Mouse (Mus musculus) liver, embryonic 12.5 days (tissue): ENCODE measurements around the gene Gm20695. TPM values are rescaled to one million over a fixed set of nuclear protein-coding genes. Genes with fewer than 3 reads are reported as not detected.

Experiments used
- ATAC-seq: fragments of 200-750 bp; cut with Nextera tagmentation; 2 replicates; pipeline ENCODE4 v1.8.0; 2017; ENCODE audit warnings: moderate number of reproducible peaks, mild to moderate bottlenecking, moderate library complexity
- H3K27ac ChIP-seq: fragments of 300-500 bp; sonication (generic); 2 replicates; pipeline ENCODE4 v1.5.1; 2016; ENCODE audit warnings: mild to moderate bottlenecking
- H3K27me3 ChIP-seq: fragments of 300-500 bp; sonication (generic); replicated peaks from 2 replicates; pipeline ENCODE4 v1.6.1; 2016; ENCODE audit warnings: mild to moderate bottlenecking, moderate library complexity
- H3K36me3 ChIP-seq: fragments of 300-500 bp; sonication (generic); 2 replicates; pipeline ENCODE4 v1.6.1; 2016; ENCODE audit warnings: mild to moderate bottlenecking, moderate library complexity
- H3K4me1 ChIP-seq: fragments of 300-500 bp; sonication (generic); 2 replicates; pipeline ENCODE4 v1.6.1; 2016
- H3K4me2 ChIP-seq: fragments of 300-500 bp; sonication (generic); 2 replicates; pipeline ENCODE4 v1.6.1; 2016; ENCODE audit warnings: mild to moderate bottlenecking, moderate library complexity
- H3K4me3 ChIP-seq: fragments of 300-500 bp; sonication (generic); 2 replicates; pipeline ENCODE4 v1.5.1; 2016; ENCODE audit warnings: mild to moderate bottlenecking, moderate library complexity
- H3K9ac ChIP-seq: fragments of 300-500 bp; sonication (generic); 2 replicates; pipeline ENCODE4 v1.6.1; 2016; ENCODE audit warnings: mild to moderate bottlenecking, moderate library complexity
- H3K9me3 ChIP-seq: fragments of 300-500 bp; sonication (generic); replicated peaks from 2 replicates; pipeline ENCODE4 v1.6.1; 2016; ENCODE audit warnings: mild to moderate bottlenecking, moderate library complexity
- WGBS: fragments of 180-500 bp; shearing (Covaris S2); methylation state at CpG from one replicate; pipeline ENCODE4 v1.1.7; 2016; ENCODE audit not compliant: insufficient replicate concordance; 5-methylcytosine and 5-hydroxymethylcytosine counted together
- microRNA-seq: library from miRNA; unstranded; fragments of <30 nt; microRNA quantifications from one replicate; pipeline ENCODE4, GENCODE M21; 2017
- polyA plus RNA-seq: library from polyadenylated mRNA; unstranded; fragments of >200 nt; fragmentation: Nextera tagmentation; extraction: Ambion mirVana; gene quantifications from 2 replicates; pipeline ENCODE4 v1.2.1, GENCODE M21; 2016

The Gm20695 gene
- polyA plus RNA-seq, 1 experiment from 2014 or later = 1.2 TPM

DNA sequence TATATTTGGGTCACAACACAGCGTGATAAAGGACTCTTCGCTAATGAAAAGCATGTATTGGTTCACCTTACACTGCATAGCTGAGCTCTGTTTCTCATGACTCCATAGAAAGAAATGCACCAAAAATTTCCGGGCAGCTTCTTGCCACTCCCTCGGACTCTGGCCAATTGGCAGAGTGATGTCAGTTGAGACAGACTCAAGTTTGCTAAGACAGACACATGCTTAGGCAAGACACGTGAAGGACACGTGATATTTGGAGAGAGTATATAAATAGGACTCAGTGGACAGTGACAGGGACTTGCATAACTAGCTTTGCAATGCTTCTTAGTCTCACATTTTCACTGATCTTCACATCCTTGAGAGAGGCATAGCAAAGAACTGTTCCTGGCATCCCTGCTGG is 71.9 kb downstream of the Gm20695 start:
- 74% methylated on average over 6 of the region's 6 CpGs for WGBS
- no peak overlapping the region for H3K4me3 ChIP-seq

DNA sequence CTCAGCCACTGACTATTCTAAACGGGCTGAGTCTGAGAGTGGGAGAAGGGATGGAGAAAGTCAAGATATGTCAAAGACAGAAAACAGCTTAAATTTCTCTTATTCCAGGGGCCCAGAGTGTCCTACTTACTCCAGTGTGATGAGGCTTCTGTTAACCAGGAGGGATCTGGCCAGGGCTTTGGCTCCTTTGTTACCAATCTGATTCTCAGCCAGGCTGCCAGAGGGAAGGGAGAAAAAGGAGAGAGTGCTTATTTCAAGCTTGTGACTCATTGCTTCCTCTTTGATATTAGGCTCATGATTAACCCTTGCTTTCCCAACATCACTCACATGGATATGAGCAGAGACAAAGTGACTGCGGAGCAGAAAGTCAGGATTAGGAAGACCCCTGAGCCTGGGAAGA is 74.8 kb downstream of the Gm20695 start:
- ATAC-seq = no peak
- no peak overlapping the region for H3K4me3 ChIP-seq
- H3K9me3 ChIP-seq = no peaks in the 10 kb centered on the region
- H3K4me2 ChIP-seq = no peak overlapping the region
- H3K4me1 ChIP-seq = no peaks in the 10 kb centered on the region
- no peak overlapping the region for H3K27ac ChIP-seq
- H3K36me3 ChIP-seq = no peaks in the 10 kb centered on the region
- no peak overlapping the region for H3K9ac ChIP-seq
- 49% methylated on average over 2 of the region's 2 CpGs for WGBS
- H3K27me3 ChIP-seq = no peaks in the 10 kb centered on the region

More for the DNA sequence above, 71.9 kb downstream of the Gm20695 start:
- no peaks in the 10 kb centered on the region for H3K4me1 ChIP-seq
- H3K27ac ChIP-seq = no peak overlapping the region
- no peaks in the 10 kb centered on the region for H3K27me3 ChIP-seq
- no peaks in the 10 kb centered on the region for H3K36me3 ChIP-seq
- no peaks in the 10 kb centered on the region for H3K9me3 ChIP-seq
- ATAC-seq = no peak
- H3K9ac ChIP-seq = no peak overlapping the region
- no peak overlapping the region for H3K4me2 ChIP-seq

DNA sequence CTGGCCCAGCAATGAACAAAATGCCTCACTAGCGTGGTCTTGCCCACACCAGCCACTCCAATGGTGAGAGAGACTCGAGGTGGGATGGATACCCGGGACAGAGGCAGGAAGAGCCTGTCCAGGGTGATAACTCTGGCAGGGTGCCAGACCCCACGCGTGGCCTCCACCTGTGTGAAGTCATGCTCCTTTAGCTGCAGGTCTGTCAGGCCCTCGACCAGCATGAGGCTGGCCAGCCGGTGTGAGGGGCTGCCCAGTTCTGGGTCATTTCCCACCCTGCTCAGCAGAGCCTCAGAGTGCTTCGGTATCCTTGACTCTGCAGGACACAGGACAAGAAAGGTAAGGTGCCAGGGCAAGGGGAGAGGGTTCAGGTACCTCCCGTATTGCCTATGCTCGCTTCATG is 80.5 kb downstream of the Gm20695 start:
- Histone ChIP-seq H3K4me2 (no peak overlapping the region), H3K9me3 (no peaks in the 10 kb centered on the region), H3K27me3 (no peaks in the 10 kb centered on the region), H3K27ac (no peak overlapping the region), H3K4me1 (no peaks in the 10 kb centered on the region), H3K4me3 (no peak overlapping the region), H3K36me3 (no peaks in the 10 kb centered on the region), H3K9ac (no peak overlapping the region)
- ATAC-seq = peak; percentile 42
- WGBS = 66% methylated on average over 10 of the region's 10 CpGs

DNA sequence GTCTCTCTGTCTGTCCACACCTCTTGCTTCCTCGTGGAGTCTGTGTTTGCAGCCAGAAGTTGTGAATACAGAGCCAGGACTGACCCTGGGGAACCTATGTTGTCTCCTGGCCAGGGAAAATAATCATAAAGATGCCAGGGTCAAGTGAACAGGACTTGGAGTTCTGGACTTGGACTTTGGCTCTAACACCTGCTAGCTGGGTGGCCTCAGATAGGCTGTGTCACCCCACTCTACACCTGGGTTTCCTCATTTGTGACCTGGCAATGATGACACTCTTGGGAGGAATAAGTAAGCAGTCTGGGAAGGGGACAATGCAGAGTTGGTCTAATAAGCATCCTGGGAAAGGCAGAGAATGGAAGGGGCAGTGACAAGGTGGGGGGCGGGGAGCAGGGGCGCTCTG is 81.1 kb downstream of the Gm20695 start:
- no peak overlapping the region for H3K9ac ChIP-seq
- H3K4me2 ChIP-seq = no peak overlapping the region
- H3K36me3 ChIP-seq = no peaks in the 10 kb centered on the region
- no peaks in the 10 kb centered on the region for H3K27me3 ChIP-seq
- 86% methylated on average over 3 of the region's 3 CpGs for WGBS
- H3K9me3 ChIP-seq = no peaks in the 10 kb centered on the region
- no peak for ATAC-seq
- H3K27ac ChIP-seq = no peak overlapping the region
- H3K4me3 ChIP-seq = no peak overlapping the region
- H3K4me1 ChIP-seq = no peaks in the 10 kb centered on the region

Small RNA genes lying within 50 kb of the gene (microRNA-seq; reads per million reads assigned to microRNA genes)
- gene Gm23493 = not detected

Other genes with a start within 250 kb of the Gm20695 start
- gene Mefv, start 166.6 kb upstream of the Gm20695 start, polyA plus RNA-seq = 0.11 TPM in 1 of 2 replicates, not detected in the other
- 23.3 and 24.7 TPM in 2 replicates for gene Zfp263, start 140.6 kb upstream of the Gm20695 start, polyA plus RNA-seq
- not detected in 2 replicates for gene Olfr15, start 53.8 kb upstream of the Gm20695 start, polyA plus RNA-seq
- gene Zfp174, start 37.4 kb upstream of the Gm20695 start, polyA plus RNA-seq = 0.38 and 0.41 TPM in 2 replicates
- 28.1 and 30.3 TPM in 2 replicates for gene Naa60, start 12.3 kb upstream of the Gm20695 start, polyA plus RNA-seq
- 3.0 and 3.2 TPM in 2 replicates for gene Zfp597, start 87 bp upstream of the Gm20695 start, polyA plus RNA-seq
- 3.1 and 3.9 TPM in 2 replicates for gene 1700037C18Rik, start 24.0 kb downstream of the Gm20695 start, polyA plus RNA-seq
- gene Cluap1, start 24.2 kb downstream of the Gm20695 start, polyA plus RNA-seq = 12.4 and 12.5 TPM in 2 replicates
- 0.38 and 0.55 TPM in 2 replicates for gene Nlrc3, start 92.0 kb downstream of the Gm20695 start, polyA plus RNA-seq
- gene Slx4, start 119.1 kb downstream of the Gm20695 start, polyA plus RNA-seq = 14.0 and 16.5 TPM in 2 replicates
- 2.1 and 3.2 TPM in 2 replicates for gene Dnase1, start 152.3 kb downstream of the Gm20695 start, polyA plus RNA-seq
- 99.4 and 104 TPM in 2 replicates for gene Trap1, start 193.2 kb downstream of the Gm20695 start, polyA plus RNA-seq